Mouse (Mus musculus): Measurements from ENCODE around the gene Rnf114. TPM values are rescaled to one million over a fixed set of nuclear protein-coding genes. Genes with fewer than 3 reads are reported as not detected.
A peak's percentile ranks its signal among the peaks of the same experiment; 100 is the strongest.

The Rnf114 gene
- total RNA-seq, 2 experiments from 2014 or later: 40.0 to 40.9 TPM

- no peak for DNase-seq
- H3K4me3 ChIP-seq: no peak overlapping the region
- intact Hi-C loops (cut with DNase I): no loop called here
- H3K27ac ChIP-seq: no peak overlapping the region
- TF ChIP-seq CTCF (IDR thresholded peaks at IDR 0.05): no peak
These were observed 14.3 kb upstream of the Rnf114 start for GRCm38 (mm10) chr2:167478128-167478527.

DNA sequence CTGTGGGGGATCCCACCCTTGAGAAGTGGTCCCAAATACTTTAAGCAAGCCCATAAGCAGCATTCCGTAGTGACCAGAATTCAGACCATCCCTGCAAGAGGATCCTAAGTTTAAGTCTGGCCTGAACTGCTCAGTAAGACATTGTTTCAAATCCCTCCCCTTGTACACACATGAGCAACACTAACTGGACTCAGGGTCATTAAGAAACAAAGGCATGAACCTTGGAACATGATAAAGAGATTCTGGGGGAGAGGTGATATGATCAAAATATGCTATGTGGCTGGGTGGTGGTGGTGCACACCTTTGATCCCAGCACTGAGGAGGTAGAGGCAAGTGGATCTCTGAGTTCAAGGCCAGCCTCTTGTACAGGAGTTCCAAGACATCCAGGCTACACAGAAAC lies 12.9 kb upstream of the Rnf114 start:
- no peak overlapping the region for H3K27ac ChIP-seq
- no peak for DNase-seq
- no peak overlapping the region for H3K4me3 ChIP-seq
- TF ChIP-seq CTCF (IDR thresholded peaks at IDR 0.05): no peak
- intact Hi-C loops (cut with DNase I): no loop called here

- H3K27ac ChIP-seq: no peak overlapping the region
- TF ChIP-seq CTCF (IDR thresholded peaks at IDR 0.05): no peak
- no peak overlapping the region for H3K4me3 ChIP-seq
- intact Hi-C loops (cut with DNase I): no loop called here
- DNase-seq: no peak
These were observed 9.8 kb upstream of the Rnf114 start for GRCm38 (mm10) chr2:167482681-167483080.

- no peak for DNase-seq
- TF ChIP-seq CTCF (IDR thresholded peaks at IDR 0.05): no peak
- H3K27ac ChIP-seq: no peak overlapping the region
- intact Hi-C loops (cut with DNase I): no loop called here
- H3K4me3 ChIP-seq: no peak overlapping the region
These were observed 9.2 kb upstream of the Rnf114 start for GRCm38 (mm10) chr2:167483081-167483826.

GRCm38 (mm10) chr2:167483827-167484410 lies 8.5 kb upstream of the Rnf114 start:
- intact Hi-C loops (cut with DNase I): no loop called here
- no peak for DNase-seq
- no peak for TF ChIP-seq CTCF (IDR thresholded peaks at IDR 0.05)
- Histone ChIP-seq H3K4me3 (peak overlapping the region; percentile 60), H3K27ac (peak overlapping the region; percentile 86; the same call in 1 of the 2 replicates)

GRCm38 (mm10) chr2:167484932-167485331 lies 7.5 kb upstream of the Rnf114 start:
- intact Hi-C loops (cut with DNase I): no loop called here
- no peak for TF ChIP-seq CTCF (IDR thresholded peaks at IDR 0.05)
- H3K4me3 ChIP-seq: peak overlapping the region; percentile 60
- H3K27ac ChIP-seq: peak overlapping the region; percentile 86
- no peak for DNase-seq

GRCm38 (mm10) chr2:167485501-167486377 lies 6.7 kb upstream of the Rnf114 start:
- intact Hi-C loops (cut with DNase I): no loop called here
- Histone ChIP-seq H3K4me3 (peak overlapping the region; percentile 60), H3K27ac (peak overlapping the region; percentile 86)
- peak; percentile 86 for DNase-seq
- TF ChIP-seq CTCF (IDR thresholded peaks at IDR 0.05): no peak

- DNase-seq: no peak
- Histone ChIP-seq H3K27ac (peak overlapping the region; percentile 86), H3K4me3 (peak overlapping the region; percentile 60)
- intact Hi-C loops (cut with DNase I): no loop called here
- no peak for TF ChIP-seq CTCF (IDR thresholded peaks at IDR 0.05)
These were observed 5.9 kb upstream of the Rnf114 start for GRCm38 (mm10) chr2:167486573-167486972.

- Histone ChIP-seq H3K4me3 (no peak overlapping the region), H3K27ac (peak overlapping the region; percentile 86; the same call in 1 of the 2 replicates)
- TF ChIP-seq CTCF (IDR thresholded peaks at IDR 0.05): no peak
- DNase-seq: no peak
- intact Hi-C loops (cut with DNase I): no loop called here
These were observed 4.9 kb upstream of the Rnf114 start for GRCm38 (mm10) chr2:167487551-167487950.

- intact Hi-C loops (cut with DNase I): no loop called here
- no peak for DNase-seq
- peak overlapping the region; percentile 31; the same call in 1 of the 2 replicates for H3K27ac ChIP-seq
These were observed 4.5 kb upstream of the Rnf114 start for GRCm38 (mm10) chr2:167487994-167488393.

DNA sequence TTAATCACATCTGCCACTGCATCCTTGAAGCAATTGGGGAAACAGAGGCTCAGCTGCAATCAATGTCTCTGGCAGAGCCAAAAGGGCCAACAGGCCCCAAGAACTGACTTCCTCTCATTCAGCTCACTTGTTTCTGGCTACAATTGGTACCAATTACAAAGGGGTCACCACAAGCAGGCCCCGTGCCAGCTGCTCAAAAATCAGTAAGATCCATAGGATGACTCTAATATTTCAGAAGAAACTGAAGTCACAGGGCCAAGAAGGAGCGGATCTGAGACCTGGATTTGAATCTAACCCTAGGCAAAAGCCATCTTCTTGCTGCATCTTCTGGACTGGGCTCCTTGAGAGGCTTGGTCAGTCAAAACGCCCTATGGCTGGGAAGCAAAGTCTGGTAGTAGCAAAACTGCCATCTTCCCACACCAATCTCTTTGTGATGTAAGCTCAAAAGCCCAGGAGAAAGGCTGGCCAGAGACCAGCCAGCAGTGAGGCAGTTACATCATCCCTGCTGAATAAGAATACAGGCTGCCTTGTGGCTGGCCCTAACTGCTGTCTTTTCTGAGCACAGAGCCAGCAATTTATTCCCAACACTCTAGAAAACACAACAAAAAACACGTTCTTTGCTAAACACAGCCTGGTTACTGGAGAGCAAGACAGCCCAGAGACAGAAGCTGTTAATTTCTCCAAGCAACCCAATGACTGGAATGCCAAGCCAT lies 1.5 kb upstream of the Rnf114 start:
- TF ChIP-seq CTCF (IDR thresholded peaks at IDR 0.05): no peak
- DNase-seq: no peak
- Histone ChIP-seq H3K4me3 (peak overlapping the region; percentile 92), H3K27ac (peak overlapping the region; percentile 96)
- intact Hi-C loops (cut with DNase I): no loop called here

More at GRCm38 (mm10) chr2:167487994-167488393, 4.5 kb upstream of the Rnf114 start:
- H3K4me3 ChIP-seq: no peak overlapping the region
- TF ChIP-seq CTCF (IDR thresholded peaks at IDR 0.05): no peak
